Mouse (Mus musculus) MEL (cell line): Measurements from ENCODE around the gene Bcl7a. TPM values are rescaled to one million over a fixed set of nuclear protein-coding genes. Genes with fewer than 3 reads are reported as not detected.

Source experiments
- DNase-seq: peaks from one replicate; pipeline ENCODE4 v3.0.0; 2011; ENCODE audit warnings: low read depth, low spot score
- H3K27ac ChIP-seq: 2 replicates; pipeline ENCODE4 v1.5.1; 2012; ENCODE audit warnings: low read depth, mild to moderate bottlenecking, control low read depth, low read length, moderate library complexity; ENCODE audit not compliant: control insufficient read depth
- H3K27me3 ChIP-seq, 2 experiments: fragments of 150-350 bp in 1 of 2; sonication (generic) in 1 of 2; 2 replicates each; pipeline ENCODE4 v1.6.1; 2012; ENCODE audit warnings: low read length in 2 of 2, mild to moderate bottlenecking in 2 of 2, improper control_type of control experiment in 1 of 2, moderate library complexity in 1 of 2; ENCODE audit not compliant: insufficient read depth in 2 of 2, control insufficient read depth in 1 of 2
- H3K36me3 ChIP-seq, 2 experiments: 2 replicates each; pipeline ENCODE4 v1.6.1; 2012 to 2014; ENCODE audit warnings: low read length in 2 of 2, improper control_type of control experiment in 1 of 2, inconsistent platforms in 1 of 2, mild to moderate bottlenecking in 1 of 2; ENCODE audit not compliant: insufficient read depth in 2 of 2, control insufficient read depth in 1 of 2
- H3K4me1 ChIP-seq, 2 experiments: fragments of 150-350 bp in 1 of 2; sonication (generic) in 1 of 2; 2 replicates each; pipeline ENCODE4 v1.6.1; 2012; ENCODE audit warnings: low read length in 2 of 2, improper control_type of control experiment in 1 of 2, mild to moderate bottlenecking in 1 of 2; ENCODE audit not compliant: insufficient read depth in 2 of 2, control insufficient read depth in 1 of 2
- H3K4me3 ChIP-seq, 2 experiments: fragments of 150-350 bp in 1 of 2; sonication (generic) in 1 of 2; 2 replicates each; pipeline ENCODE4 v1.5.1; 2012; ENCODE audit warnings: low read depth in 2 of 2, low read length in 2 of 2, mild to moderate bottlenecking in 2 of 2, moderate library complexity in 2 of 2, control low read depth in 1 of 2, improper control_type of control experiment in 1 of 2; ENCODE audit not compliant: control insufficient read depth in 1 of 2, insufficient read depth in 1 of 2
- H3K79me2 ChIP-seq: 2 replicates; pipeline ENCODE4 v1.6.1; 2012; ENCODE audit warnings: mild to moderate bottlenecking, low read length, moderate library complexity; ENCODE audit not compliant: control insufficient read depth, poor library complexity, insufficient read depth
- H3K9ac ChIP-seq: 2 replicates; pipeline ENCODE4 v1.6.1; 2012; ENCODE audit warnings: low read depth, mild to moderate bottlenecking, control low read depth, low read length, moderate library complexity; ENCODE audit not compliant: control insufficient read depth, poor library complexity, severe bottlenecking
- H3K9me3 ChIP-seq: fragments of 150-350 bp; sonication (generic); replicated peaks from 2 replicates; pipeline ENCODE4 v1.6.1; 2012; ENCODE audit warnings: mild to moderate bottlenecking, low read length, improper control_type of control experiment, moderate library complexity; ENCODE audit not compliant: insufficient read depth
- BHLHE40 ChIP-seq: IDR thresholded peaks from 2 replicates; pipeline ENCODE4 v1.6.1; 2012; ENCODE audit warnings: low read depth, mild to moderate bottlenecking, inconsistent platforms, low read length, improper control_type of control experiment, borderline replicate concordance
- CHD1 ChIP-seq: IDR thresholded peaks from 2 replicates; pipeline ENCODE4 v1.6.1; 2012; ENCODE audit warnings: low read depth, mild to moderate bottlenecking, inconsistent platforms, low read length, improper control_type of control experiment
- CTCF ChIP-seq, 3 experiments: IDR thresholded peaks in 2 of 3; conservative IDR thresholded peaks in 1 of 3; 2 replicates each; pipeline ENCODE4 v1.5.1; 2011 to 2012; ENCODE audit warnings: low read length in 3 of 3, low read depth in 2 of 3, mild to moderate bottlenecking in 2 of 3, improper control_type of control experiment in 1 of 3, inconsistent platforms in 1 of 3, mixed read lengths in 1 of 3, moderate library complexity in 1 of 3; ENCODE audit not compliant: control insufficient read depth in 1 of 3, insufficient read depth in 1 of 3, poor library complexity in 1 of 3, severe bottlenecking in 1 of 3
- E2F4 ChIP-seq: IDR thresholded peaks from 2 replicates; pipeline ENCODE4 v1.6.1; 2011; ENCODE audit warnings: low read depth, low read length, improper control_type of control experiment, borderline replicate concordance
- ELF1 ChIP-seq: IDR thresholded peaks from 2 replicates; pipeline ENCODE4 v1.6.1; 2014; ENCODE audit warnings: low read depth, mild to moderate bottlenecking, inconsistent platforms, low read length, improper control_type of control experiment, moderate library complexity
- ETS1 ChIP-seq: IDR thresholded peaks from 2 replicates; pipeline ENCODE4 v1.6.1; 2012; ENCODE audit warnings: low read depth, mild to moderate bottlenecking, inconsistent platforms, low read length, improper control_type of control experiment, moderate library complexity
- HCFC1 ChIP-seq: IDR thresholded peaks from 2 replicates; pipeline ENCODE4 v1.6.1; 2012; ENCODE audit warnings: low read depth, mild to moderate bottlenecking, inconsistent platforms, low read length, improper control_type of control experiment, moderate library complexity
- KAT2A ChIP-seq: conservative IDR thresholded peaks from 2 replicates; pipeline ENCODE4 v1.6.1; 2012; ENCODE audit warnings: low read depth, low read length, improper control_type of control experiment, inconsistent platforms
- MAFK ChIP-seq: IDR thresholded peaks from 2 replicates; pipeline ENCODE4 v1.6.1; 2011; ENCODE audit warnings: low read depth, mild to moderate bottlenecking, low read length, improper control_type of control experiment, borderline replicate concordance
- MAX ChIP-seq: IDR thresholded peaks from 2 replicates; pipeline ENCODE4 v1.6.1; 2011; ENCODE audit warnings: low read length, improper control_type of control experiment
- MAZ ChIP-seq: IDR thresholded peaks from 2 replicates; pipeline ENCODE4 v1.6.1; 2012; ENCODE audit warnings: low read depth, mild to moderate bottlenecking, inconsistent platforms, low read length, improper control_type of control experiment
- MXI1 ChIP-seq: IDR thresholded peaks from 2 replicates; pipeline ENCODE4 v1.6.1; 2011; ENCODE audit warnings: mild to moderate bottlenecking, low read depth, low read length, improper control_type of control experiment
- MYC ChIP-seq: IDR thresholded peaks from 2 replicates; pipeline ENCODE4 v1.6.1; 2011; ENCODE audit warnings: low read depth, mild to moderate bottlenecking, low read length, improper control_type of control experiment, moderate library complexity
- NELFE ChIP-seq: IDR thresholded peaks from 2 replicates; pipeline ENCODE4 v1.6.1; 2011; ENCODE audit warnings: low read depth, low read length, improper control_type of control experiment
- POLR2A ChIP-seq, 2 experiments: IDR thresholded peaks; 2 replicates each; pipeline ENCODE4 v1.6.1; 2011 to 2012; ENCODE audit warnings: low read length in 2 of 2, mild to moderate bottlenecking in 2 of 2, control low read depth in 1 of 2, improper control_type of control experiment in 1 of 2, low read depth in 1 of 2, moderate library complexity in 1 of 2; ENCODE audit not compliant: control insufficient read depth in 1 of 2, insufficient read depth in 1 of 2, poor library complexity in 1 of 2
- POLR2AphosphoS2 ChIP-seq: IDR thresholded peaks from 2 replicates; pipeline ENCODE4 v1.6.1; 2011; ENCODE audit warnings: low read length, improper control_type of control experiment
- POLR2AphosphoS5 ChIP-seq: IDR thresholded peaks from 2 replicates; pipeline ENCODE4 v1.6.1; 2012; ENCODE audit warnings: low read depth, borderline replicate concordance, mild to moderate bottlenecking, inconsistent platforms, low read length, moderate library complexity, mixed read lengths
- RAD21 ChIP-seq: IDR thresholded peaks from 2 replicates; pipeline ENCODE4 v1.6.1; 2011; ENCODE audit warnings: mild to moderate bottlenecking, low read depth, low read length, improper control_type of control experiment
- RCOR1 ChIP-seq: IDR thresholded peaks from 2 replicates; pipeline ENCODE4 v1.6.1; 2012; ENCODE audit warnings: low read depth, mild to moderate bottlenecking, inconsistent platforms, low read length, improper control_type of control experiment
- SIN3A ChIP-seq: IDR thresholded peaks from 2 replicates; pipeline ENCODE4 v1.6.1; 2012; ENCODE audit warnings: low read length, improper control_type of control experiment, inconsistent platforms
- SMC3 ChIP-seq: IDR thresholded peaks from 2 replicates; pipeline ENCODE4 v1.6.1; 2011; ENCODE audit warnings: low read depth, low read length, improper control_type of control experiment
- TCF12 ChIP-seq: IDR thresholded peaks from 2 replicates; pipeline ENCODE4 v1.6.1; 2014; ENCODE audit warnings: low read depth, mild to moderate bottlenecking, inconsistent platforms, low read length, improper control_type of control experiment, moderate library complexity
- ZMIZ1 ChIP-seq: IDR thresholded peaks from 2 replicates; pipeline ENCODE4 v1.6.1; 2012; ENCODE audit warnings: low read depth, mild to moderate bottlenecking, inconsistent platforms, low read length, improper control_type of control experiment, moderate library complexity
- polyA plus RNA-seq, 2 experiments: library from polyadenylated mRNA; stranded (reverse) in 1 of 2; unstranded in 1 of 2; fragments of >175 nt in 1 of 2; fragments of >200 nt in 1 of 2; gene quantifications; 2 replicates each; pipeline versions ENCODE4 v1.2.1 to v1.2.4; 2012; ENCODE audit warnings: low replicate concordance in 2 of 2, low read depth in 1 of 2; ENCODE audit not compliant: insufficient read length in 2 of 2, insufficient read depth in 1 of 2, missing spikeins in 1 of 2
- total RNA-seq: library from RNA; depleted of rRNA; stranded (reverse); fragments of 300-350 nt; gene quantifications from 2 replicates; pipeline ENCODE4 v1.2.3, GENCODE M21; 2012

Gene Bcl7a
- total and polyA plus RNA-seq, 3 experiments = 3.5 to 11.0 TPM; not detected in 1

- H3K27ac ChIP-seq = no peak overlapping the region
- H3K9me3 ChIP-seq = no peaks in the 10 kb centered on the region
- H3K4me1 ChIP-seq = peaks cover 5 to 23% of the 10 kb centered on the region in 2 experiments; a peak in 3 of 4 replicates
- TF ChIP-seq CHD1 = no peak
- TF ChIP-seq E2F4 = no peak
- TF ChIP-seq SIN3A = no peak
- TF ChIP-seq MAFK = no peak
- TF ChIP-seq MAX = no peak
- TF ChIP-seq MYC = no peak
- H3K4me3 ChIP-seq = no peak overlapping the region
- H3K79me2 ChIP-seq = peaks cover 20% of the 10 kb centered on the region
- peaks cover 1 to 18% of the 10 kb centered on the region in 2 experiments for H3K36me3 ChIP-seq
- no peak for DNase-seq
- no peak overlapping the region for H3K9ac ChIP-seq
- H3K27me3 ChIP-seq = no peaks in the 10 kb centered on the region
Measured at GRCm38 (mm10) chr5:123416149-123416548, 72.5 kb downstream of the Bcl7a start.

DNA sequence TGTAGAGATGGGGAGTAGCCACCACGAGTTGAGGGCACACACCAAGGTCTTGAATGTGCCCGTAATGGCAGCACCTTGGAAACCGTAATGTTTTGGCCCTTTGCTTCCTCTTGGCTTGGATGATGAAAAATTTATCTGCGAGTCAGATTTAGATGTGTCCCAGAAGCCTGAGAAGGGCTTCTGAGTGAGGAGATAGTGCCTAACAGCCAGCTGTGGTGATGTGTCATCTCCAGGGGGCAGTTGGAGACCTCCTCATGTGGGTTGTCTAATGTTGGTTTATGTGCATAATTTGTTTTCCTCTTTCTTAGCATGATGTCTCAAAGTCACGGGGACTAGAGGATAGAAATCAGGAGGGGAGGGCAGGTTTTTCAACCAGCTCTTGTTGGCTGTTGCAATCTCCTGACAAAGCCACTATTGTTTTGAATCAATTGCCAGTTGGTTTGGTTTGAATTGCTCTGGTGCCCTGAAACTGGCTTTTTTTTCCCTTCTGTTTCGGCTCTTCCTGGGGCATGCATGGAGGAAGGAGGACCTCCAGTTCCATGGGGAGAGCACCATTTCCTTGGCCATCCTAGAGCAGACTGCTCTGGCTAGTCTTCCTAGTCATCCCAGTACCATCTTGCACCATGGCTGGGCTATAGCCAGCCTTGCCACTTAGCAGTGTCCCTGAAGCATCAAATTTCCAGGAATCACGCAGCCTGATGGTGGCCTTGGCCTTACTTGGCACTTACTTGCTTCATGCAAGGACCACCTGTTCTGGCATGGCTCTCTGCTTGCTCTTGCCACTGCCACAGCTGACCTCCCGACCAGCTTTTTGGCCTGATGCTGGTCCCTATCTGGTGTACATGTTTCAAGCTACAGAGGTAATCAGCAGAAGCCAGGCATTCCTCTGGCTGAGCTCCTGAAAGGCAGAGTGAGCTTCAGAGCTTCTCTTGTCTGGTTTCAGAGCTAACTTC, 73.2 kb downstream of the Bcl7a start:
- peaks cover 5 to 24% of the 10 kb centered on the region in 2 experiments; a peak in 3 of 4 replicates for H3K4me1 ChIP-seq
- no peaks in the 10 kb centered on the region for H3K27me3 ChIP-seq

GRCm38 (mm10) chr5:123423885-123424284, 80.3 kb downstream of the Bcl7a start:
- H3K27ac ChIP-seq = no peak overlapping the region

More for the DNA sequence above, 73.2 kb downstream of the Bcl7a start:
- no peaks in the 10 kb centered on the region for H3K9me3 ChIP-seq
- peak; percentile 52 for DNase-seq
- peaks cover 0 to 18% of the 10 kb centered on the region in 2 experiments; a peak in 3 of 4 replicates for H3K36me3 ChIP-seq
- no peak overlapping the region for H3K27ac ChIP-seq
- peaks cover 21% of the 10 kb centered on the region for H3K79me2 ChIP-seq
- H3K4me3 ChIP-seq = no peak overlapping the region
- H3K9ac ChIP-seq = no peak overlapping the region
- TF ChIP-seq ETS1 (0 out of 2 replicates have a peak, but pooled peaks have one; percentile 34), POLR2AphosphoS2 (no peak)

More at GRCm38 (mm10) chr5:123423885-123424284, 80.3 kb downstream of the Bcl7a start:
- no peak overlapping the region for H3K9ac ChIP-seq
- TF ChIP-seq MAZ (no peak), SIN3A (no peak), CTCF (IDR thresholded peaks at IDR 0.05 in 2 of 3, conservative IDR thresholded peaks at IDR 0.05 in 1 of 3; ENCODE audit: control insufficient read depth in 1 of 3, insufficient read depth in 1 of 3, low read depth in 2 of 3, low read length in 3 of 3, poor library complexity in 1 of 3, severe bottlenecking in 1 of 3) (no peak), KAT2A (no peak), MAFK (no peak), POLR2A (IDR thresholded peaks at IDR 0.05; ENCODE audit: control insufficient read depth in 1 of 2, insufficient read depth in 1 of 2, low read depth in 1 of 2, low read length in 2 of 2, poor library complexity in 1 of 2) (no peak), HCFC1 (no peak), RCOR1 (no peak), MYC (no peak), RAD21 (no peak), ELF1 (no peak), POLR2AphosphoS5 (no peak), ZMIZ1 (no peak), NELFE (no peak), BHLHE40 (no peak), SMC3 (no peak), MXI1 (no peak), ETS1 (no peak), TCF12 (no peak)
- TF ChIP-seq, all 39 proteins: peak for 0
- Histone ChIP-seq H3K36me3 (no peaks in the 10 kb centered on the region; a peak in 3 of 4 replicates), H3K79me2 (peaks cover 15% of the 10 kb centered on the region), H3K9me3 (no peaks in the 10 kb centered on the region), H3K4me3 (no peak overlapping the region), H3K27me3 (no peaks in the 10 kb centered on the region), H3K4me1 (peaks cover 0 to 4% of the 10 kb centered on the region in 2 experiments; a peak in 2 of 4 replicates)
- DNase-seq = no peak
